Mouse (Mus musculus): ENCODE results near the gene Sft2d1. TPM values are rescaled to one million over a fixed set of nuclear protein-coding genes. Genes with fewer than 3 reads are reported as not detected.
"Not testable (repeated sequence)": the region's sequence is repeated elsewhere in the genome, so short reads cannot be mapped to it uniquely, and the experiment has no call there.

Sft2d1 gene
- 6.2 TPM in 2 replicates for polyA plus RNA-seq (2012)

DNA sequence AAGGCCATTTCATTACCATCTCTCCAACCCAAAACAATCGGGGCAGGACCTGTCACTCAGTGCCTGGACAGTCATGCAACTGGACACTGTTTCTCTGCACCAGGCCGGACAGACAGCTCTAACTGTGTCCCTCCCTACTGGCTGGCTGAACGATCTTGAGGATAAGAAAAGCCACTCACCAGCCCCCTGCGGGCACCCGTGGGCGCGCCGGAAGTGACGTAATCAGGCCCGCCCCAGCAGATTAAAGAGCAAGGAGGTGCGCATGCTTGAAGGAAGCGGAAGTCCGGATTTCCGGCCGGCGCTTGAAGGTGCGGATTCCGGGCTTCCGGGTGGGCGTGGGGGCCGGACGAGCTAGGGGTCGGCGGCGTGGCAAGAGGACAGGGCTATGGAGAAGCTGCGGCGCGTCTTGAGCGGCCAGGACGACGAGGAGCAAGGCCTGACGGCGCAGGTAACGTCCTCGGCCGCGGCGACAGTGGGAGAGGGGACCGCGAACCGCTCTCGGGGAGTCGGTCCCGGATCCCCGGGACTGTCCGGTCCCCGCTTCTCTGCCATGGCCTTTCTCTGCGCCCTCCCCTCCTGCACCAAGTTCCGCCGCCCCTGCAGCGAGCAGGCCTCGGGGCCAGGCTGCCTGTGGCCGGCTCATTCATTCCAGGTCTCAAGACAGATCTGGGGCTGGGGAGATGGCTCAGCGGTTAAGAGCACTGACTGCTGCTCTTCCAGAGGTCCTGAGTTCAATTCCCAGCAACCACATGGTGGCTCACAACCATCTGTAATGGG, at the start of gene Sft2d1:
Sft2d1 (plus strand) TSS at position 265 of the 777 bp plus-strand sequence.
- Histone ChIP-seq H3K4me1 (ENCODE audit: control insufficient read depth) (peaks cover 24% of the 10 kb centered on the region), H3K36me3 (ENCODE audit: control insufficient read depth) (peaks cover 5% of the 10 kb centered on the region), H3K4me3 (replicated peaks) (peak within 1 kb of the TSS; percentile 94), H3K27me3 (ENCODE audit: control insufficient read depth) (no peaks in the 10 kb centered on the region), H3K9me3 (ENCODE audit: control insufficient read depth, low read length) (no peaks in the 10 kb centered on the region)
- TF ChIP-seq TAL1 (IDR thresholded peaks at IDR 0.05; ENCODE audit: low read length) (no peak), GATA1 (IDR thresholded peaks at IDR 0.05; ENCODE audit: low read length) (no peak)

DNA sequence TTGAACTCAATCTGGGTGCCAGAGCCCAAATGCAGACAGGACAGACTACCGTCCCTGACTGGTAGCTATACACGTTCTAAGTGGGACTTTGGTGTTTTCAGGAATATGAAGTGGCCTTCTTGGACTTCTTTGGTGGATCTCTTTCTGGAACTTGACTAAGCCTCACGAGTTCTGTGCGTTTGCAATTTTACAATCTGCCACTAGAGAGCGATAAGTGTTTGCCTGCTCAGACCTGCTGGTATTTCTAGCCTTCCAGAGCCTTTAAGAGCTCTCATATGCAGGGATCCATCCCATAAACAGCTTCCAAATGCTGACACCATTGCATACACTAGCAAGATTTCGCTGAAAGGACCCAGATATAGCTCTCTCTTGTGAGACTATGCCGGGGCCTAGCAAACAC, 46.3 kb upstream of the Sft2d1 start:
- not testable (repeated sequence) for H3K9me3 ChIP-seq (ENCODE audit: control insufficient read depth, low read length); H3K4me1 ChIP-seq (ENCODE audit: control insufficient read depth); H3K4me3 ChIP-seq (replicated peaks); H3K27me3 ChIP-seq (ENCODE audit: control insufficient read depth); H3K36me3 ChIP-seq (ENCODE audit: control insufficient read depth)

DNA sequence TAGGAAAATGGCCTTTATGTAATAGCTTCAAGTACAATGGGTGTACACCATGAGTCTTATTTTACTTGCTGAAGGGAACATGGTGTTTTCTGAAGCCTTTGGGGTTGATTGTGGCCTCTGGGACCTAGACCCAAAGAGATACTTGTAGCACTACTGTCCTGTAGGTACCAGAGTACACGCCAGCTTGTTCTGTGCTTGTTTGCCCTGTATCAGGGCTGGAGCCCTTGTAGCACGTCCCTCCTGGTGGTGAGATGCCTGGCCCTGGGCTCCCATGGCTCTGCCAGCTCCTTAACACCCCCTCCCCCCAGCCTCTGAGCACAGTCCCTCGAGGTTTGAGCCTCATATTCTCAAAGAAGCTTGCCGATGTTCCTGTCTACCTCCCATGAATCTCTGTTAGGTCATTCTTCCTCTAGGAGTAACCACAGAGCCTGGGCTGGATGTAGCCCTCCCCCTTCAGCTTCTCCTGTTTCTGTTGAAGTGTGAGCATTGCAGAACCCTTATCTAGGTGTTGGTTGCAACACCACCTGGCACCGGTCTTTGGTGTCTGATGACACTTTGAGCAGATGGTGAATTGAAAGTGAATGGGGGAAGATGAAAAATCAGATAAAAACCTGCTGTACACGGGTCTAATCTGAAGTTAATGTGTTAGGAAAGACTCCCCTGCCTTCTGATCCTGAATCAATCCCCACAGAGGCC, 38.7 kb upstream of the Sft2d1 start:
- TF ChIP-seq TAL1 (IDR thresholded peaks at IDR 0.05; ENCODE audit: low read length) (no peak), GATA1 (IDR thresholded peaks at IDR 0.05; ENCODE audit: low read length) (no peak)
- Histone ChIP-seq H3K27me3 (ENCODE audit: control insufficient read depth) (0 out of 2 replicates have a peak, but pooled peaks cover 3% of the 10 kb centered on the region), H3K9me3 (ENCODE audit: control insufficient read depth, low read length) (no peaks in the 10 kb centered on the region), H3K4me1 (ENCODE audit: control insufficient read depth) (no peaks in the 10 kb centered on the region; the same call in 1 of the 2 replicates), H3K4me3 (replicated peaks) (no peak overlapping the region), H3K36me3 (ENCODE audit: control insufficient read depth) (no peaks in the 10 kb centered on the region)

DNA sequence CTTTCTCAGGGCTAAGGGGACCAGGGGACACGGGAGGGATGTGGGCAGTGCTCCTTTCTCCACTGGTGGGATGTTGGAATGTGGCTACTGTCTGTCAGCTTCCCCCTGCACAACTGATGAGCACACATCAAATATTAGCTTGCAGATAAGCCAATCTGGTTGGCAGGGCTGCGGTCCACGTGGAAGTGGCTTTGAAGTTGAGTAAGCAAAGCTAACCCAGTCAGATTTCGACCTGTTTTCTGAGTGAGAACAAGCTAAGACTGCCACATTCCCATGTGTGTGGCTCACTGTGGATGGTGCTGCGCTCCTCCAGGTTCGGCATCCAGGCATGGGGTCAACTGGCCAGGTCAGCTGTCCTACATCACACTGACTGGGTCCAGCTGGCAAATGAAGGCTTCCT, 38.0 kb upstream of the Sft2d1 start:
- H3K27me3 ChIP-seq (ENCODE audit: control insufficient read depth) = 0 out of 2 replicates have a peak, but pooled peaks cover 3% of the 10 kb centered on the region

DNA sequence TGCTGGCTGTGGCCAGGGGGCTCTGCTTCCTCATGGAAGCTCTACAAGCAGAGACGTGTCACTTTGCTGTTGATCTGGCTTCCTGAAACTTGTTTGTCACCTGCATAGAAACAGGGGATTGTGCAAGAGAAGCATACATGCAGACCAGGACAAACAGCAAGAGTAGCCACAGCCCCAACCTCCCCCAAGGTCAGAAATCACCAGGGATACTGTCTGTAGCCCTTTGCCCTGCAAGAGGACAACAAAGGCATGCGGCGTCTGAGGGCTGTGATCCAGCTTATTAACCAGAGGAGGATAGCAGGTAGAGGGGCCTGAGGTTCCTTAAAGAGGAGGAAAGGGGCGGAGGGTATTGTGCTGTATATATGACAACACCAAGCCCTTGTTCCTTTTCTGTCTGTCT, 34.8 kb upstream of the Sft2d1 start:
- 0 out of 2 replicates have a peak, but pooled peaks cover 3% of the 10 kb centered on the region for H3K27me3 ChIP-seq (ENCODE audit: control insufficient read depth)

More for the DNA sequence above, 38.0 kb upstream of the Sft2d1 start:
- Histone ChIP-seq H3K36me3 (ENCODE audit: control insufficient read depth) (no peaks in the 10 kb centered on the region), H3K9me3 (ENCODE audit: control insufficient read depth, low read length) (no peaks in the 10 kb centered on the region), H3K4me3 (replicated peaks) (no peak overlapping the region), H3K4me1 (ENCODE audit: control insufficient read depth) (no peaks in the 10 kb centered on the region; the same call in 1 of the 2 replicates)
- TF ChIP-seq GATA1 (IDR thresholded peaks at IDR 0.05; ENCODE audit: low read length) = no peak
- no peak for TF ChIP-seq TAL1 (IDR thresholded peaks at IDR 0.05; ENCODE audit: low read length)

DNA sequence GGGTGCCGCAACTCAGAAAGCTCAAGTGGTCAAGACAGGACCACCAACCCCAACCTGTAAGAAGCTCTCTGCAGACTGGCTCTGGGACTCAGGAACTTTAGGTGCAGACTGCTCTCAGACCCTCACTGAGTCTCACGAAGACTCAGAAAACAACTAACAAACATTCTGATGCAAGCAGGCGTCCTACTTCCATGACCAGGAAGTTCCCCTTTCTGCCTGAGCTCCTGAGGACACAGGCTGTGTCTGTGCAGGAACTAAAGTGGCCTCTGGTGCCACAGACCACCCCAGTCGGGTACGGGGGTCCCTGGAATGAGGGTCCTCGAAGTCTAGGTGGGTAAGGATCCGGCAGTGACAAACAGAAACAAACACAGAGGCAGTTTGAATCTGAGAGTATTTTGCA, 34.2 kb upstream of the Sft2d1 start:
- H3K4me1 ChIP-seq (ENCODE audit: control insufficient read depth) = no peaks in the 10 kb centered on the region; the same call in 1 of the 2 replicates
- no peaks in the 10 kb centered on the region for H3K9me3 ChIP-seq (ENCODE audit: control insufficient read depth, low read length)
- TF ChIP-seq GATA1 (IDR thresholded peaks at IDR 0.05; ENCODE audit: low read length) (no peak), TAL1 (IDR thresholded peaks at IDR 0.05; ENCODE audit: low read length) (no peak)
- no peaks in the 10 kb centered on the region for H3K36me3 ChIP-seq (ENCODE audit: control insufficient read depth)
- H3K4me3 ChIP-seq (replicated peaks) = no peak overlapping the region
- 0 out of 2 replicates have a peak, but pooled peaks cover 3% of the 10 kb centered on the region for H3K27me3 ChIP-seq (ENCODE audit: control insufficient read depth)

More for the DNA sequence above, 34.8 kb upstream of the Sft2d1 start:
- H3K4me1 ChIP-seq (ENCODE audit: control insufficient read depth) = no peaks in the 10 kb centered on the region; the same call in 1 of the 2 replicates
- H3K9me3 ChIP-seq (ENCODE audit: control insufficient read depth, low read length) = no peaks in the 10 kb centered on the region
- H3K4me3 ChIP-seq (replicated peaks) = no peak overlapping the region
- H3K36me3 ChIP-seq (ENCODE audit: control insufficient read depth) = no peaks in the 10 kb centered on the region
- TF ChIP-seq GATA1 (IDR thresholded peaks at IDR 0.05; ENCODE audit: low read length) = no peak
- TF ChIP-seq TAL1 (IDR thresholded peaks at IDR 0.05; ENCODE audit: low read length) = no peak

DNA sequence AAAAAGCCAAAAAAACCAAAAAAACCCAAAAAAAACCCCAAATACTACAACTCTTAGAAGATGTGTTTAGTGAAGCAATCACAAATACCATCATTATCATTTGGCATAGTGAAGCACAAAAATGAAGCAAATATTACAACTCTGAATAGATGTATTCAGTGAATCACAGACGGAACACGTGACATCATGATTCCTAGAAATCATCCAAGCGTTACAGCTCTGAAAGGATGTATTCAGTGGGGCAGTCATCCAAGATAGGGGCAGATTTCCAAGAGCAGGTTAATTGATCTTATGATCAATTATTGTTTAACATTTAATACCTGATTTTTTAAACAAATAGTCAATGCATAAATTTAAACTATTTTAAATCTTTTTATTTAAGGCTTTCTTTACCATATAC, 33.6 kb upstream of the Sft2d1 start:
- Histone ChIP-seq H3K27me3 (ENCODE audit: control insufficient read depth) (0 out of 2 replicates have a peak, but pooled peaks cover 3% of the 10 kb centered on the region), H3K36me3 (ENCODE audit: control insufficient read depth) (no peaks in the 10 kb centered on the region), H3K4me3 (replicated peaks) (no peak overlapping the region), H3K9me3 (ENCODE audit: control insufficient read depth, low read length) (no peaks in the 10 kb centered on the region), H3K4me1 (ENCODE audit: control insufficient read depth) (no peaks in the 10 kb centered on the region; the same call in 1 of the 2 replicates)
- TF ChIP-seq TAL1 (IDR thresholded peaks at IDR 0.05; ENCODE audit: low read length) (no peak), GATA1 (IDR thresholded peaks at IDR 0.05; ENCODE audit: low read length) (no peak)

DNA sequence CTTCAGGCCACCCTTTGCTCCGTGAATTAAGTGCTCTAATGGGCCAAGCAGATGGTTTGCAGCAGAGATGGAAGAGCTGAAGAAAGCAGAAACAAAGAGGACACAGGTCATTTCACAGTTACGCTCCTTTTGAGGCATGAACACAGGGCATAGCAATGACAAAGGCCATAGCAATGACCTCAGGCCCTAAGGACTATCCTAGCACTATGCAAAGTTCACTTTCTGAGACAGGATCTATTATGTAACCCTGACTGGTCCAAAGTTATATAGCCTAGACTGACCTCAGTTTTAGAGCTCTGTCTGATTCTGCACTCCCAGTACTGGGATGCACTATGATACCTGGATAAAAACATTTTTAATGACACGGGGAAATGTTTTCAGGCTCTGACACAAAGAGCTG, 32.5 kb upstream of the Sft2d1 start:
- Histone ChIP-seq H3K36me3 (ENCODE audit: control insufficient read depth) (no peaks in the 10 kb centered on the region), H3K4me1 (ENCODE audit: control insufficient read depth) (peaks cover 10% of the 10 kb centered on the region), H3K27me3 (ENCODE audit: control insufficient read depth) (no peaks in the 10 kb centered on the region), H3K9me3 (ENCODE audit: control insufficient read depth, low read length) (no peaks in the 10 kb centered on the region), H3K4me3 (replicated peaks) (no peak overlapping the region)
- TF ChIP-seq GATA1 (IDR thresholded peaks at IDR 0.05; ENCODE audit: low read length) (no peak), TAL1 (IDR thresholded peaks at IDR 0.05; ENCODE audit: low read length) (no peak)

DNA sequence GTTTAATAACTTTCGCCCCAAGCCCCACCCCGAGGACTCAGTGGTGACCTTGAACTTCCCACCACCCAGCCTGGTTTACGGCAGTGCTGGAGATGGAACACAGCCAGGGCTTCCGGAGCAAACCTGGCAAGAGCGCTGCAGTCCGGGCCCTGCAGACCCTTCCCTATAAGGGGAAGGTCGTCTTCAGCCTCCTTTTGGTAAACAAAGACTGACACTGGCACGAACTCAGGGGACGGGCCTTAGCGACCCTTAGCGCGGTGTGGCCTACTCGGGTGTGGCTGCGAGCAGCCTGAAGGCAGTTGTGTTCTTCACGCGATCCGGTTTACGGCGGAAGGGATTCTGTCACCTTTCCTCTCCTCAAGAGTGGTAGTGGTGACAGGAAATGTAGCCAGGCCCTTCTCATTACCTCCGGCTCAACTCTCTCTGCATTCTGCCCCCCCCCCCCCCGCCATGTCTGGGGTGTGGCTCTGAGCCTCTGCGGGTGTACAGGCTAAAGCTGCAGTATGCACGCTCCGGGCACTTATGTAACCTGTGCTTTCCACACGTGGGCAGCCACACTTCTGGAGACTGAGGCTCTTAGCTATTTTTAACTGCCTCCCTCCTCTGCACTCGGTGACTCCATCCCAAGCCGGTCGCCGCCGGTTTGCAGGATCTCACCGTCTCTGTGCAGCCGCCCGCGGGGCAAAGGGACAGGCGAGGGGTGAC, 27.9 kb upstream of the Sft2d1 start, which contains the start of gene Mpc1:
Mpc1 (plus strand) TSS at position 84 of the 705 bp plus-strand sequence.
- TF ChIP-seq GATA1 (IDR thresholded peaks at IDR 0.05; ENCODE audit: low read length) (no peak), TAL1 (IDR thresholded peaks at IDR 0.05; ENCODE audit: low read length) (no peak)

More for the DNA sequence above, 27.9 kb upstream of the Sft2d1 start, which contains the start of gene Mpc1:
- peak within 1 kb of the TSS; percentile 90 for H3K4me3 ChIP-seq (replicated peaks)
- H3K36me3 ChIP-seq (ENCODE audit: control insufficient read depth) = no peaks in the 10 kb centered on the region; the same call in 1 of the 2 replicates
- peaks cover 34% of the 10 kb centered on the region for H3K4me1 ChIP-seq (ENCODE audit: control insufficient read depth)
- H3K9me3 ChIP-seq (ENCODE audit: control insufficient read depth, low read length) = no peaks in the 10 kb centered on the region
- H3K27me3 ChIP-seq (ENCODE audit: control insufficient read depth) = no peaks in the 10 kb centered on the region

All from erythroblast, embryonic 14.5 days (primary cell).